Mouse (Mus musculus): ENCODE results near the gene Gm15517. TPM values are rescaled to one million over a fixed set of nuclear protein-coding genes. Genes with fewer than 3 reads are reported as not detected.
"Not testable (repeated sequence)": the region's sequence is repeated elsewhere in the genome, so short reads cannot be mapped to it uniquely, and the experiment has no call there.

Gene Gm15517
- total RNA-seq, 4 experiments from 2014 or later, result not detected

DNA sequence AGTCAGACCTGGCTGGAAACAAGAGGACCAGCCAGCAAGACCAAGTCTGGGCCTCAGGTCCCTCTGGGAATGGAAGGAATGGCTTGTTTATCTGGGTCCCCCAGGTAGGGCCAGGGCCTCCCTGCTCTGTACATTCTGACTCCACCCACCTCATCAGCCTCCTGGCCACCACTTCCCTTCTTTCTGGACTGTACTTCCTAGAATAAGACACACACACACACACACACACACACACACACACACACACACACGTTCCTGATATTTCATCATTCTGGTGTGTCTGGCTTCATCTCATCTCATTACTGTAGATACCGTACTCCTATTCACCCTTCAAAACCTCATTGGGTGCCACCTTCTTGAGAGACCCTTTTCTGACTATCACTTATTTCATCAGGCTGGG lies 8.2 kb downstream of the Gm15517 start:
- no peak for DNase-seq (ENCODE audit: low spot score in 2 of 2)

DNA sequence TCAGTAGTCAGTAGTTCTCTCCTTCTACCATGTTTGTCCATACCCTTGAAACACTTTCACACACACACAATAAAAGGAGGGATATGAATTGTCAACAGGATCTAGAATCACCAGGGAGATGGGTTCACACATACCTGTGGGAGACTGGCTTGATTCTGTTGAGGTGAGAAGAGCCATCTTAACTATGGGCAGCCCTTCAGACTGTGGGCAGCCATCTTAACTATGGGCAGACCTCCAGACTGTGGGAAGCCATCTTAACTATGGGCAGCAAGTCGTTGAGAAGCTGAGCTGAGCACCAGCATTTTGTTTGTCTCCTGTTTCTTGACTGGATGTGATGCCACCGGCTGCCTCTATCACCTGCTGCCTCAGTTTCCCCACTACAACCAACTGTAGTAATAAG lies 10.1 kb downstream of the Gm15517 start:
- no peak for DNase-seq (ENCODE audit: low spot score in 2 of 2)

DNA sequence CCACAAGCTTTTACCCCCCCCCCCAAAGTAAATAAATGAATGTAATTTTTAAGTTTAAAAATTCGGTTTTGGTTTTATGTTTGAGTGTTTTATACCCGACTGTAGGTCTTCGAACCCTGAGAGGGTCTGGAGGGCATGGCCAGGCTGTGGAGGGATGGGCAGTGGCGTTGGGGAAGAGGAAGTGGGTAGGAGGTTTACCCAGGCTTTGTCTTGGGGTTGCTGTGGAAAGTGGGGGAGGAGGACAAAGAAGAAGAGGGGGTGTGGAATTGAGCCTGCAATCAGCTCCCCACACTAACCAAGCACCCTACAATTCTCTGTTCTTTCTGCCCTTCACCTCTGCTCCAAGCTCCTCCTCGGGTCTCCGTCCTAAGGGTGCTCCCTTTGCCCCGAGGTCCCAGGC lies 11.3 kb downstream of the Gm15517 start:
- no peak for DNase-seq (ENCODE audit: low spot score in 2 of 2)

DNA sequence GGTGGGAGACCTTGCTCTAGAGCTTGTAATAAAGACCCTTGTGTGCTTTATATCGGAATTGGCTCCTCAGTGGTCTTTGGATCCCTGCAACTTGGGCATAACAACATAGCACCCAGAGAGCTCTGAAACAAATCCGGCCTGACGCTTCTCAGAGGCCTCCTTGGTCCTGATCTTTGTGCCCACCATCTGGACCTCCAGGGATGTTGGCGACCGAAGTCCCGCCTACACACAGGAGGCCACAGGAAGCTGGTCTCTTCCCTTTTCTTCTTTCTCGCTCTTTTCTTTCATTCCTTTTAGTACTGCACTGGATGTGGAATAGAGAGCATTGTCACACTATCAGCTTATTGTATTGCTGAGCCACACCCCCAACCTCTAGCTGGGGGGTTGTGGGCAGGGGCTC lies 12.2 kb downstream of the Gm15517 start:
- DNase-seq (ENCODE audit: low spot score in 2 of 2), result no peak

DNA sequence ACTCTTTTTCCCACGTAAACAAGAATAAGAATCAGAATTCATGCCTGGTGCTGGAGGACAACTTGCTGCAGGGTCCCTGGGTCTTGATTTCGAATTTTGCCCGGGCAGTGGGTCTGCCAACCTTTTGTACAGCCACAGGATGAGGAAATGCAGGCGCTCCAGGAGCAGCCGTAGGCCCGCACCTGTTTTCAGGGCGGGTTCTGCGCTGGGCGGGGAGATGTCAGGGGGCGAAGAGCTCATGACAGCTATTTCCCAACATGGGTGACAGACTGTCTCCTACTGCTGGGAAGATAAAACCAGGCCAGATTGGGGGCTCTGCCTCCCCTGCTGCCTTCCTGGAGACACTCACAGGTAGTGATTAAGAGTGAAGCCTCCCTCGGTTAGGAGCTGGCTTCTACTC lies 12.8 kb downstream of the Gm15517 start:
- no peak for DNase-seq (ENCODE audit: low spot score in 2 of 2)

DNA sequence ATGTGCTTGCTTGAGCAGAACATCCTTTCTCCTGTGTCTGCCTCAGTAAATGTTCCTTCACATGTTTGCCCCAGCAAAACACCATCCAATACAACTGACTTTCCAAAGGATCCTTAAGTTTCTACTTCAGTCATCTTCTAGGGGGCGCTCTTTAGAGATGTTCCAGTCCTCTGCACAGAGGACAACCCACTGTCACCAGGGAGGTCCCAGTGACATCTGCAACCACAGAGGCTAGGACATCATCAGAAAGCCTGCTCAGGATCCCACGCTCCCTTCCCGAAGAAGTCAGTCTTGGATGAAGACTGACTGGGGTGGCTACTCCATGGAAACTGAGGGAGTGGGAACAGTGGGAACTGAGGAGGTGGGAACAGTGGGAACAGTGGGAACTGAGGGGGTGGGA lies 14.3 kb downstream of the Gm15517 start:
- DNase-seq (ENCODE audit: low spot score in 2 of 2), result no peak

DNA sequence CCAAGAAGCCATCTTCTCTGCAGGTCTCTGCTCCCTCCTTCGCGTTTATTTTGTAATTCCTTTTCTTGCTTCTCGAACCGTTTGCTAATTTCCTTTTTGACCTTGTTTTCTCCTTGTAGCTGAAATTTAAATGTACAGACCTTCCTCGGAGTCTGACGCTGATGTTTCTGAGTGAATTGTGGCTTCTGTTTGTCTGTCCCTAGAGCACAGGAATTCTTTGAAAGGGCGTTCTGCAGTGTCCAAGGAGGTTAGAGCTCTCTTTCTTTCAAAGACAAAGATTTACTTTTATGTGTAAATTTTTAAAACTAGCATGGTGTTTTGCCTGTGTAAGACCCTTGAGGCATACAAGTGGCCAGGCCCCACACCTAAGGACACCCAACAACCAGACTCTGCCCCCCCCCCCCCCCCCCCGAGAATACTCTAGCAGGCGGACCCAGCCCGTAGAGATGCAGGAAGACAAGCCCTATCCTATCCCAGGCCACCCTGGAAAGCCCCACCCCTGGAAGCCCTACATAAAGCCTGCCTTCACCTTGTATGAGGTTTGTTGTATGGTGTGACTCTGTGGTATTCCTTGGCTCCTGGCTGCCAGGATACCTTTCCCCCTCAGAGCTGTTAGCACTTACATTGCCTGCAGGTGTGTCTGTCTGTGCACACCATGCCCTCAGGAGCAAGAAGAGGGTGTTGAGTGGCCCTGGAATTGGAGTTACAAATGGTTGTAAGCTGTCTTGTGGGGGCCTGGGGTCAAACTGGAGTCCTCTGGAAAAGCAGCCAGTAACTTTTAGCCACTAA lies 15.4 kb downstream of the Gm15517 start:
- no peak for DNase-seq (ENCODE audit: low spot score in 2 of 2)

DNA sequence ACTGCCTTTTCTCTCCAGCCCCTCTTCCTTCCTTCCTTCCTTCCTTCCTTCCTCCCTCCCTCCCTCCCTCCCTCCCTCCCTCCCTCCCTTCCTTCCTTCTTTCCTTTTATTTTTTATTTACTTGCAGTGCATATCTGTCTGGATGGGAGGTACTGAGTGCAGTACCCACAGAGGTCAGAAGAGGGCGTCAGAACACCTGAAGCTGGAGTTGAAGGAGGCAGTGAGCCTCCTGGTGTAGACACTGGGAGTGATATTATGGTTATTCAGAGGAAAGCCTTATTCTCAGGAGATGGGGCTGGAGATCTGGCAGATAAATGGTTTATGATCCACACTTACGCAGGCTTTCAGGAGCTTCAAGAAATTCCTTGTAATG lies 16.0 kb downstream of the Gm15517 start:
- DNase-seq (ENCODE audit: low spot score in 2 of 2), result no peak

DNA sequence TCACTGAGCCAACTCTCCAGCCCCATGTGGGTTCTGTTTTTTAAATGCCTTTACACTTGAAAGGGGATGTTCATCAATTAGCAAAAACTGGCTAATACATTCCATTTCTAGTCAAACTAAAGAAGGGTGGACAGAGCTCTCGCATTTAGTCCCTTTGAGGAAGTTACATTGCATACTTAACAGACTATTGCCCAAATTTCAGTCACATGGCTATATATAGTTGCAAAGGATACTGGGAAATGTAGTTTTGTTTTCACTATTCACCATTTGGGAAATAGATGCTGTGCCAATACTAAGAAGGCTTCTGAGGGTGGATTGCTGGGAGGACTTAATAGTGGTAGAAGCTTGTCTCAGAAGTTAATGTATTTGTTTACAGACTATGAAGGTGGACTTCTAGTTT lies 19.7 kb downstream of the Gm15517 start:
- no peak for DNase-seq (ENCODE audit: low spot score in 2 of 2)

DNA sequence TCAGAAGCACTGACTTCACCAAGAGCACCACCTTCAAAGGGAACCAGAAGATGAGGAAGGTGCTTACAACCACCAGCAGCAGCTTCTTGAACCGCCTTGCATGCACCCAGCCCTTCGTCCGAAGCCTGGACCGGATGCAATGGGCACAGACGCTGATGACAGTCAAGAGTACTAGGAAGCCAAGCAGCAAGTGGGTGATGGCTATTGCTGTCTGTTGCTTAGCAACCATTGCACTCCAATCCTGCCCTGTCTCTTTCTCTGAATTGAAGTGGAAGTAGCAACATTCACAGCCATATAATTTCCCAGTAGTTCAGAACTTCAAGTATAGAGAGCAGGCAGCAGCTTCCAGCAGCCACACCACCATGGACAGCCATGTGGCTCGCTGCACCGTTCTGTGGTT lies 20.3 kb downstream of the Gm15517 start:
- DNase-seq (ENCODE audit: low spot score in 2 of 2), result no peak

DNA sequence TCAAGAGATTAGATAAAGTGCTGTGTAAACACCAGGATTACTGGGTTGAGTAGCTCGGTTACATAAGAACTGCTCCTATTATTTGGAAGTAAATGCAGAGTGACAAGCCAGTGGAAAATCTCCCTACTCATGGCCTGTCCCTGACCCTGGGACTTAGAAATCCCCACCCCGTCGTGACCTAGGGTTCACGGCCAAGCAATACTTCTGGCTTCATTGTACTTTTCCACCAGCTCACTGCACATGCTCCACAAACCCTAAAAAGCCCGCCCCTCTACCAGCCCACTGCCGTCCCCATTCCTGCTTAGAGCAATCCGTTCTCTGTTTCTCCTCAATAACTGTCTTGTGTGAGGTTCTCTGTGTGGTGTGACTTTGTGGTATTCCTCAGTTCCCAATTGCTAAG lies 26.5 kb downstream of the Gm15517 start:
- no peak for DNase-seq (ENCODE audit: low spot score in 2 of 2)

DNA sequence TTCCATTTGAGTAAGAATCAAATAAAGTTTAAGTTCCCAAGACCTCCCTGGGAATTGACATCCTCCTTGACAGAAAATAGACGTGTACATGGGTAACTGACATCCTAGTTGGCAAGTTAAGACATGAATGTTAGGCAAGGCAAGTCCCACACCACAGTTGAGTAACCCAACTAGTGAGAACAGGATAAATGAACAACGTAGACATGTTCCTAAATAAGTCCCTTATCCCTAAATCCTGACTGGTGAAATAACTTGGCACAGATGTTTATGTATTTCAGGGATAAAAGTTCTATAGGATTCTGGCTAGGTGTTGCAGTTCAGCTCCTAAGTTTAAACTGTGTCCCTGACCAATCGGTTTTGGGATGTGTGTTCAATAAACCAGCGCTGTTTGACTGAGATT lies 29.7 kb downstream of the Gm15517 start:
- DNase-seq (ENCODE audit: low spot score in 2 of 2), result no peak

DNA sequence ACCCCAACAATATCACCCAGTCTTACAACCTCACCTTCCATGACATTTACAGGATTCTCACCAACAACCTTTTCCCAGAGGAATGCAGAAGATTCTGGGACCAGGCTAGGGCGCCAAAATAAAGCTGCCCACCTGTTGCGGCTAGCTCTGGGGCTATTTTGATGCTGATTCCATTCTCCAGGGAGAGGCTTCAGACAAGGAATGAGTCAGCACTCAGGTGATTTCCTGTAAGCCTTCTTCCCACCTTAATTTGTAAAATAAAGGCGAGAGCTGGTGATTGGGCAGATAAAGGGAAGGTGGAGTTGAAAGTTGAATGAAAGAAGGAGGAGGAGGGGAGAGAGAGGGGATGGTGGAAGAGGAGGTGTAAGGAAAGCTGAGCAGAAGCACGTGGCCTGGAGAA lies 30.2 kb downstream of the Gm15517 start:
- no peak for DNase-seq (ENCODE audit: low spot score in 2 of 2)

DNA sequence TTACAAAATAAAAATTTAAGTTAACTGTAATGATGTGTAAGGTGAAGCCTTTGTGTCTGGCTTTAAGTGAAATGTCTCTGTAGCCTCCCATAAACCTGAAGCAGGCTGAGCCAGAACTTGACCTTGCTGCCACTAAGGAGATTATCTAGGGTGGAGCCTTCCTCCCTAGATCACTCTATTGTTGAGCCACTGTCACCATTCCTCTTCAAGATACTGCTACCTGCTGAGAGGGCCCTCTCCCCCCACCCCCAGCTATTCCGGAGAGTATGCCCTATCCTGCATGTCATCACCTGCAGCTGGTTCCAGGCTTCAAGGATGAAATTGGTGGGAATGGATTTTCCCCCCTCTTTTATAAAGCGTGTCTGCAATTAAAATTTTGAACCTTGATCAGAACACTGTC lies 36.3 kb downstream of the Gm15517 start:
- not testable (repeated sequence) for DNase-seq (ENCODE audit: low spot score in 2 of 2)

DNA sequence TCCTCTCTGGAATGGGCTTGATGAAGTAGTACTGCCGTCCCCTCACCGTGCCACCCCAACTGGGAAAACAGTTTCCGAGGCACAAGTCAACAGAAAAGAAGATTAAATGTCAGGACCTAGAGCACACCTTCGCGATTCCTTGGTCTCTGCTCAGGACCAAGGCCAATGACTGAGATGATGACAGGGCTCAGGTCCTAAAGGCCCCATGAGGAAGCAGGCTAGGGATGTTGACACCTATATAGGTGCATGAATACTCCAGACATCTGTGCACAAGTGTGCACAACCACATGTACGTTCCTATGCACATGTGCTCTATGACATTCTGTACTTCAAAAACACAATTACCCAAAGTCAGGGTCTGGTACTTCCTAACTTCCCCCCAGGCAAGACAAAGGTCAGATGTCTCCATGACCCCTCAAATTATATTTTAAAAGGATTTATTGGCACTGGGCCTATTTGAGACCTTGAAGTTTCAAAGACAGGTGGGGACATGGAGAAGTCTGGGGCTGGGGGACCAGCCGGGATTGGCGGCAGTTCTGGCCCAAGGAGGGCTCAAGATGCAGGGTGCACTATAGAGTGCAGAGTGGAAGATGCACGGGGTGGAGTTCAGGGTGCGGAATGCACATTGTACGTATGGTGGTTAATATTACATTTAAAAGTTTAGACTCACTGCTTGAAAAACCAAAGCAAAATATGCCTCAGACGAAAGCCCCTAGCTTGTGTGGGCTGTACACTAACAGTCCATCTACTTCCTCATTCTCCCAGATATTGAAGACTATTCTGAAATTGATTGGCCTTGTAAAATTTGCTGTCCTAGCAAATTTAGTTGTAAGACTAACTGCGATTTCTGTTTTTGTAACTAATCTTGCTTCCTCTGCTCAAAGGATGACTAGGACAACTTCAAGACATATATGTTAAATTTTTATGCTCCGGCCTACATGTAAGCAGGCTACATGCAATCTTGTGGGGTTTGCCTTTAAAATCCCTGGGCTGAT lies 42.4 kb downstream of the Gm15517 start:
- no peak for DNase-seq (ENCODE audit: low spot score in 2 of 2)

DNA sequence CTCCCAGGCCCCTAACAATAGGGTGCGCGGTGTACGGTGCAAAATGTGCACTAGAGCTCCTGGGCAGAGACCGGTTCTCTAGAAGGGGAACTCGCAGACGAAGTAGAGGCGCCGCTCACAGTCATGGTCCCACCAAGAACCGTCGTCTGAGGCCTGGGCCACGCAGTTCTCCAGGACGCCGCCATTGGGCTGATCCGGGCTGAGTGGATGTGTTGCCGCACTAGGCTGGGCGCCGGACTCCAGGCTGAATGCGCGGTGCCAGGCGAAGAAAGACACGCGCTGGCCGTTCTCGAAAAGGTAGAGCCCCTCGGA lies 43.2 kb downstream of the Gm15517 start:
- no peak for DNase-seq (ENCODE audit: low spot score in 2 of 2)

DNA sequence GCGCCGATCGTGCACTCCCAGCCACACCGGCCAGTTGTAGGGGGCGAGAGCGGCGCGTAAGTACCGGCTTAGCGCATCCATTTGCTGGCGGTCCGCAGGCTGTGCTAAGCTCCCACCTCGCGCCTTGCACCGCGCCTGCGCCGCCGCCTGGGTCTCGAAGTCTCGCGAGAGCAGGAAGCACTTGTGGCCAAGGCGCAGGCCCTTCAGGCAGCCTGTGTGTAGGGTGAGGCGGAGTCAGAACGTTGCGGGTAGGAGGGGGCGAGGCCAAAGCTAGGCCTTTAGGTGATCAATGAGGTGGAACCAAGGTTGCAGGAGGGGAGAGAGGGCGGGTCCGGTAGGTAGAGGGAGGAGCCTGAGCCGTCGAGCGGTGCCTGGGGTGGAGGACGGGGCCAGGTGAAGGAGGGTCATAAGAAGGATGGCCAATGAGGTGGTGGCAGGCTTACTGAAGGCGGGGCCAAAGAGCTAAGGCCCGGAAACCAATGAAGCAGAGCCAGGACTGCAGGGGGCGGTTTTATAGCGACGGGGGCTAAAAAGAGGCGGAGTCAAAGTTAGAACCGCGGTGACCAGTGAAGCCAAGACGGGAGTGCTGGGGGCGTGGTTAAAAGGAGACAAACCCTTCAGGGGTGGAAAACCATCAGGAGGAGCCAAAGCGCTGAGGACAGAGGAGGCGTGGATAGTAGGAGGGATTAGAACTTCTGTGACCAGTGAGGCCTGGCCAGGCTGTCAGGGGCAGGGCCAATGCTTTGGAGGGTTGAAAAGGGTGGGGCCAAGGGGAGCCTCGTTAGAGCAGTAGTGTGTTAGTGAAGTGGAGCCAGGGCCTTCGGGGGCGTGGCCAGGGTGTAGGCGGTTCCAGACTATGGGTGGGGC lies 43.8 kb downstream of the Gm15517 start:
- DNase-seq (ENCODE audit: low spot score in 2 of 2), result peak; percentile 94 to 96

DNA sequence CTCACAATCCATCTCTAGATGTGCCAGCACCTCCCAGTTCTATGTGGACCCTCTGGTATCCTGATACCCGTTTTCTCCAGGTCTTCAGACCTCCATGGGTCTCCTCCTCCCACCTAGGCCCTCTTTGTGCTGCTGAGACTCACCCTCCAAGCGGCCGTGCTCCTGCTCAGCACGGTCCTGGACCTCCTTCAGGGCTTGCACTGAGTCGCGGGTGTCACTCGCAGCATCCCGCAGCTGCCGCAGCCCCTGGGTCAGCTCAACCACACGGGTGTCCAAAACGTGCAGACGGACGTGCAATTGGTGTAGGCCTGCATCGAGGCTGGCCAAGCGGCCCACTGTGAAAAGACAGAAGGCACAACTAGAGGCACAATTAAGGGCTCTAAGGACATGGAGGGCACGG lies 44.4 kb downstream of the Gm15517 start:
- DNase-seq (ENCODE audit: low spot score in 2 of 2), result no peak

DNA sequence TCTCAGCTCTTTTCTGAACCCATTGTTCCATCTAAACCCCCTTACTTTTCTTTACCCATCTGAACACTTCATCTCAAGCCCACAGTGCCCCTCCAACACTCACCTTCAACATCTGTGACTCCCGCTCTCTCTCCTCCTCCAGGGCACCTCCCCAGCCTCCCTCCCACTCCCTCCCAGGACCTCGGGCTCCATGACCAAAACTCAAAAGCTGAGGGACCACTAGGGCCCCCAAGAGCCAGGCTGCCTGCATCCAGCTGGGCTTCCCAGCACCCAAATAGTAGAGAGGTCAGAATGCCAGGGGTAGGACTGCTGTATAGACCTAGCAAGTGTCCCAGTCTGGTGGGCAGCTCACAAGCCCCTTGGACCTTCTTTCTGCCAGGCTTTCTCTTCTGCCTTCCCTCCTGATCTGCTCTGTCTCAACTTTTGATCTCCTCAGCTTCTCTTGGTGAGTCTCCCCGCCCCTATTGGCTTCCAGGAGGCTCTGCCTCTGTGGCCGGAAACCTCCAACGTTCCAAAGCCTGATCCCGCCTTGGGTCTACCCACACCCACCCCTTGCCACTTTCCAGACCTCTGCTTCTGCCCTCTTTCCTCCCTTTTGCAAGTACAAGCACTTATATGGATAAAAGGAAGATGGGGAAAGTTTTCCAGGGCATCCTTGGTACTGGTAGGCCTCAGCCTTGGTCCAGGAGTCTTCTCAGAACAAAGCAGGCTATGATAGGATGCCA lies 45.4 kb downstream of the Gm15517 start, which contains the start of gene Clec11a:
Clec11a (minus strand) TSS at position 387 of the 725 bp plus-strand sequence.
- peak in 1 of 2 experiments; percentile 19 for DNase-seq (ENCODE audit: low spot score in 2 of 2)

DNA sequence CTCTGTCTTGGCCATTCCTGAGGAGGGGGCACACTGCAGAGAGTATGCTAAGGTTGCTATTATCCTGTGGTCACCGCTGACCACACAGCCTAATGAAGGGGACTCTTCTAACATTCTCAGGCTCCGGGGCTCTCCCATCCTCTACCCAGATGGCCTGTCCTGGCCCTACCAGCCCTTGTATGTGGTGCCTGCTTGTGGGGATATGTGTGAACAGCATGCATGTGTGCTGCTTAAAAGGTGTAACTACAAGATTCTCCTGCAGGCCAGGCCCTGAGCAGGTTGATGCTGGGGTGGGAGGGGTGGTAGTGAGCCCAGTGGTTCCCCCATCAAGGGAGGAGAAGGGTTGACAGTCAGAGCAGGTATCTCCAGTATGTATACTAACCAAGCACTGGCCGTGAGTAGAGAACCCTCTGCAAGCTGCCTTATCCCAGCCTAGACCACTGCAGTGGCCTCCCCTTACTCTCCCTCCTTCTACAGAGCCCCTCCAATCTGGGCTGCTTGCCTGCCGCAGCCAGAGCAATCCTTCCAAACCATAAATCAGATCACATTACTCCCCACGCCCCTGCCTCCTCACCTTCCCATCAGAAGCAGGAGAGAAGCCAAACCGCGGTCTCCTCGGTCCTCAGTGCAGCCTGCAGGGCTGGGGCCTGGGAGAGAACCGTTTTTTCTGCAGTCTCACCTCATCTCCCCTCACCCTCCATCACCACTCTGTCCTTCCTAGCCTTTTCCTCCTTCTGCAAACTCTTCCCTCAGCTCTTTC lies 46.2 kb downstream of the Gm15517 start:
- DNase-seq (ENCODE audit: low spot score in 2 of 2), result no peak
